Mouse (Mus musculus): ENCODE measurements around the gene Agl. TPM values are rescaled to one million over a fixed set of nuclear protein-coding genes. Genes with fewer than 3 reads are reported as not detected.

Gene Agl
- polyA plus RNA-seq, 1 experiment from 2014 or later = 17.4 TPM

GRCm38 (mm10) chr3:116718951-116719350 lies 89.0 kb downstream of the Agl start:
- H3K27ac ChIP-seq (replicated peaks; ENCODE audit: low read depth, low read length) = no peak overlapping the region
- H3K4me3 ChIP-seq (replicated peaks; ENCODE audit: low read depth, low read length) = no peak overlapping the region
- H3K27me3 ChIP-seq (ENCODE audit: control insufficient read depth, insufficient read depth, low read length) = no peaks in the 10 kb centered on the region
- H3K4me2 ChIP-seq (ENCODE audit: low read length) = no peak overlapping the region
- no peak for DNase-seq
- H3K9me3 ChIP-seq (ENCODE audit: control insufficient read depth, low read length) = no peaks in the 10 kb centered on the region
- H3K36me3 ChIP-seq (ENCODE audit: control insufficient read depth, insufficient read depth, low read length) = no peaks in the 10 kb centered on the region
- H3K9ac ChIP-seq (replicated peaks; ENCODE audit: low read length) = no peak overlapping the region
- no peaks in the 10 kb centered on the region for H3K4me1 ChIP-seq (ENCODE audit: control insufficient read depth, insufficient read depth, low read length)
- 72% methylated on average over 3 of the region's 3 CpGs for WGBS
- no peak for ATAC-seq (ENCODE audit: low FRiP score, low TSS enrichment)

- H3K4me2 ChIP-seq (ENCODE audit: low read length) = peak overlapping the region; percentile 81
- DNase-seq (no peak), ATAC-seq (ENCODE audit: low FRiP score, low TSS enrichment) (no peak)
- H3K36me3 ChIP-seq (ENCODE audit: control insufficient read depth, insufficient read depth, low read length) = no peaks in the 10 kb centered on the region
- no peaks in the 10 kb centered on the region for H3K9me3 ChIP-seq (ENCODE audit: control insufficient read depth, low read length)
- peaks cover 8% of the 10 kb centered on the region; the same call in 1 of the 2 replicates for H3K4me1 ChIP-seq (ENCODE audit: control insufficient read depth, insufficient read depth, low read length)
- H3K9ac ChIP-seq (replicated peaks; ENCODE audit: low read length) = peak overlapping the region; percentile 93; the same call in 1 of the 2 replicates
- no peak overlapping the region for H3K27ac ChIP-seq (replicated peaks; ENCODE audit: low read depth, low read length)
- 0 out of 2 replicates have a peak, but pooled peaks cover 4% of the 10 kb centered on the region for H3K27me3 ChIP-seq (ENCODE audit: control insufficient read depth, insufficient read depth, low read length)
- no peak overlapping the region for H3K4me3 ChIP-seq (replicated peaks; ENCODE audit: low read depth, low read length)
- 41% methylated on average over 5 of the region's 5 CpGs for WGBS
Measured at GRCm38 (mm10) chr3:116713031-116713430, 94.9 kb downstream of the Agl start.

- Histone ChIP-seq H3K4me1 (ENCODE audit: control insufficient read depth, insufficient read depth, low read length) (peaks cover 8% of the 10 kb centered on the region; the same call in 1 of the 2 replicates), H3K9ac (replicated peaks; ENCODE audit: low read length) (peak within 1 kb of the TSS; percentile 93), H3K9me3 (ENCODE audit: control insufficient read depth, low read length) (no peaks in the 10 kb centered on the region), H3K4me3 (replicated peaks; ENCODE audit: low read depth, low read length) (peak within 1 kb of the TSS; percentile 88), H3K27me3 (ENCODE audit: control insufficient read depth, insufficient read depth, low read length) (0 out of 2 replicates have a peak, but pooled peaks cover 4% of the 10 kb centered on the region), H3K27ac (replicated peaks; ENCODE audit: low read depth, low read length) (peak within 1 kb of the TSS; percentile 49), H3K36me3 (ENCODE audit: control insufficient read depth, insufficient read depth, low read length) (no peaks in the 10 kb centered on the region), H3K4me2 (ENCODE audit: low read length) (peak within 1 kb of the TSS; percentile 81)
- ATAC-seq (ENCODE audit: low FRiP score, low TSS enrichment) (no peak), DNase-seq (no peak)
- WGBS = 4% methylated on average over 8 of the region's 8 CpGs
Measured at GRCm38 (mm10) chr3:116712436-116712881, 95.5 kb downstream of the Agl start, which contains the start of gene Slc35a3. Gene Slc35a3, minus strand, starts transcription at chr3:116712831.

- DNase-seq = peak; percentile 85
- H3K27ac ChIP-seq (replicated peaks; ENCODE audit: low read depth, low read length) = peak overlapping the region; percentile 49
- H3K9me3 ChIP-seq (ENCODE audit: control insufficient read depth, low read length) = no peaks in the 10 kb centered on the region
- peak overlapping the region; percentile 81 for H3K4me2 ChIP-seq (ENCODE audit: low read length)
- peak overlapping the region; percentile 93 for H3K9ac ChIP-seq (replicated peaks; ENCODE audit: low read length)
- WGBS = under 1% methylated on average over 84 of the region's 85 CpGs
- H3K27me3 ChIP-seq (ENCODE audit: control insufficient read depth, insufficient read depth, low read length) = 0 out of 2 replicates have a peak, but pooled peaks cover 4% of the 10 kb centered on the region
- H3K36me3 ChIP-seq (ENCODE audit: control insufficient read depth, insufficient read depth, low read length) = no peaks in the 10 kb centered on the region
- peaks cover 8% of the 10 kb centered on the region; the same call in 1 of the 2 replicates for H3K4me1 ChIP-seq (ENCODE audit: control insufficient read depth, insufficient read depth, low read length)
- peak; percentile 84 for ATAC-seq (ENCODE audit: low FRiP score, low TSS enrichment)
- H3K4me3 ChIP-seq (replicated peaks; ENCODE audit: low read depth, low read length) = peak overlapping the region; percentile 88
Measured at GRCm38 (mm10) chr3:116711624-116712435, 96.1 kb downstream of the Agl start.

- no peaks in the 10 kb centered on the region for H3K36me3 ChIP-seq (ENCODE audit: control insufficient read depth, insufficient read depth, low read length)
- DNase-seq (no peak), ATAC-seq (ENCODE audit: low FRiP score, low TSS enrichment) (no peak)
- peaks cover 8% of the 10 kb centered on the region; the same call in 1 of the 2 replicates for H3K4me1 ChIP-seq (ENCODE audit: control insufficient read depth, insufficient read depth, low read length)
- H3K9ac ChIP-seq (replicated peaks; ENCODE audit: low read length) = peak overlapping the region; percentile 93; the same call in 1 of the 2 replicates
- 63% methylated on average over 9 of the region's 9 CpGs for WGBS
- H3K27ac ChIP-seq (replicated peaks; ENCODE audit: low read depth, low read length) = no peak overlapping the region
- no peaks in the 10 kb centered on the region for H3K9me3 ChIP-seq (ENCODE audit: control insufficient read depth, low read length)
- H3K27me3 ChIP-seq (ENCODE audit: control insufficient read depth, insufficient read depth, low read length) = 0 out of 2 replicates have a peak, but pooled peaks cover 4% of the 10 kb centered on the region
- H3K4me3 ChIP-seq (replicated peaks; ENCODE audit: low read depth, low read length) = peak overlapping the region; percentile 88
- peak overlapping the region; percentile 81 for H3K4me2 ChIP-seq (ENCODE audit: low read length)
Measured at GRCm38 (mm10) chr3:116710941-116711340, 97.0 kb downstream of the Agl start.

GRCm38 (mm10) chr3:116705637-116706204 lies 102.2 kb downstream of the Agl start:
- Histone ChIP-seq H3K9ac (replicated peaks; ENCODE audit: low read length) (no peak overlapping the region), H3K27me3 (ENCODE audit: control insufficient read depth, insufficient read depth, low read length) (no peaks in the 10 kb centered on the region), H3K4me2 (ENCODE audit: low read length) (no peak overlapping the region), H3K4me3 (replicated peaks; ENCODE audit: low read depth, low read length) (no peak overlapping the region), H3K9me3 (ENCODE audit: control insufficient read depth, low read length) (no peaks in the 10 kb centered on the region), H3K36me3 (ENCODE audit: control insufficient read depth, insufficient read depth, low read length) (no peaks in the 10 kb centered on the region), H3K4me1 (ENCODE audit: control insufficient read depth, insufficient read depth, low read length) (0 out of 2 replicates have a peak, but pooled peaks cover under 1% of the 10 kb centered on the region), H3K27ac (replicated peaks; ENCODE audit: low read depth, low read length) (no peak overlapping the region)
- no peak for DNase-seq
- ATAC-seq (ENCODE audit: low FRiP score, low TSS enrichment) = no peak
- 70% methylated on average over 1 of the region's 1 CpGs for WGBS

GRCm38 (mm10) chr3:116703835-116704234 lies 104.1 kb downstream of the Agl start:
- H3K36me3 ChIP-seq (ENCODE audit: control insufficient read depth, insufficient read depth, low read length) = no peaks in the 10 kb centered on the region
- ATAC-seq (ENCODE audit: low FRiP score, low TSS enrichment) (no peak), DNase-seq (no peak)
- no peaks in the 10 kb centered on the region for H3K9me3 ChIP-seq (ENCODE audit: control insufficient read depth, low read length)
- 93% methylated on average over 5 of the region's 5 CpGs for WGBS
- no peaks in the 10 kb centered on the region for H3K4me1 ChIP-seq (ENCODE audit: control insufficient read depth, insufficient read depth, low read length)
- H3K4me3 ChIP-seq (replicated peaks; ENCODE audit: low read depth, low read length) = no peak overlapping the region
- no peaks in the 10 kb centered on the region for H3K27me3 ChIP-seq (ENCODE audit: control insufficient read depth, insufficient read depth, low read length)
- no peak overlapping the region for H3K9ac ChIP-seq (replicated peaks; ENCODE audit: low read length)
- H3K27ac ChIP-seq (replicated peaks; ENCODE audit: low read depth, low read length) = no peak overlapping the region
- H3K4me2 ChIP-seq (ENCODE audit: low read length) = no peak overlapping the region

GRCm38 (mm10) chr3:116702647-116703272 lies 105.2 kb downstream of the Agl start:
- WGBS = 89% methylated on average over 1 of the region's 1 CpGs
- Histone ChIP-seq H3K27ac (replicated peaks; ENCODE audit: low read depth, low read length) (no peak overlapping the region), H3K9me3 (ENCODE audit: control insufficient read depth, low read length) (no peaks in the 10 kb centered on the region), H3K27me3 (ENCODE audit: control insufficient read depth, insufficient read depth, low read length) (no peaks in the 10 kb centered on the region), H3K9ac (replicated peaks; ENCODE audit: low read length) (no peak overlapping the region), H3K4me3 (replicated peaks; ENCODE audit: low read depth, low read length) (no peak overlapping the region), H3K4me1 (ENCODE audit: control insufficient read depth, insufficient read depth, low read length) (no peaks in the 10 kb centered on the region), H3K4me2 (ENCODE audit: low read length) (no peak overlapping the region), H3K36me3 (ENCODE audit: control insufficient read depth, insufficient read depth, low read length) (no peaks in the 10 kb centered on the region)
- DNase-seq = no peak
- ATAC-seq (ENCODE audit: low FRiP score, low TSS enrichment) = no peak
